Mouse (Mus musculus) intestine, postnatal 0 days (tissue): ENCODE data around the gene Nenf. TPM values are rescaled to one million over a fixed set of nuclear protein-coding genes. Genes with fewer than 3 reads are reported as not detected.

Experiments used
- ATAC-seq: fragments of 200-750 bp; cut with Nextera tagmentation; 2 replicates; pipeline ENCODE4 v1.8.0; 2017; ENCODE audit warnings: mild to moderate bottlenecking, moderate TSS enrichment, moderate library complexity
- H3K27ac ChIP-seq: fragments of 300-500 bp; sonication (generic); 2 replicates; pipeline ENCODE4 v1.5.1; 2014; ENCODE audit warnings: mild to moderate bottlenecking, low read depth, low read length, moderate library complexity
- H3K27me3 ChIP-seq: fragments of 300-500 bp; sonication (generic); replicated peaks from 2 replicates; pipeline ENCODE4 v1.6.1; 2014; ENCODE audit warnings: low read length, mixed read lengths; ENCODE audit not compliant: control insufficient read depth, insufficient read depth
- H3K36me3 ChIP-seq: fragments of 300-500 bp; sonication (generic); 2 replicates; pipeline ENCODE4 v1.6.1; 2014; ENCODE audit warnings: mild to moderate bottlenecking, moderate library complexity; ENCODE audit not compliant: control insufficient read depth, insufficient read depth
- H3K4me1 ChIP-seq: fragments of 300-500 bp; sonication (generic); replicated peaks from 2 replicates; pipeline ENCODE4 v1.6.1; 2014; ENCODE audit warnings: antibody characterized with exemption, low read length, mixed read lengths; ENCODE audit not compliant: control insufficient read depth, insufficient read depth
- H3K4me2 ChIP-seq: fragments of 300-500 bp; sonication (generic); replicated peaks from 2 replicates; pipeline ENCODE4 v1.6.1; 2014; ENCODE audit warnings: low read depth, mild to moderate bottlenecking, moderate library complexity
- H3K4me3 ChIP-seq: fragments of 300-500 bp; sonication (generic); 2 replicates; pipeline ENCODE4 v1.5.1; 2014; ENCODE audit warnings: low read depth, low read length
- H3K9ac ChIP-seq: fragments of 300-500 bp; sonication (generic); 2 replicates; pipeline ENCODE4 v1.6.1; 2014; ENCODE audit warnings: mild to moderate bottlenecking, low read depth, low read length
- H3K9me3 ChIP-seq: fragments of 300-500 bp; sonication (generic); 2 replicates; pipeline ENCODE4 v1.6.1; 2016; ENCODE audit warnings: mixed run types; ENCODE audit not compliant: control insufficient read depth
- CTCF ChIP-seq: sonication (generic); IDR thresholded peaks from 2 replicates; pipeline ENCODE4 v1.5.1; 2016; ENCODE audit warnings: low read depth, mild to moderate bottlenecking, control low read depth, antibody characterized with exemption, moderate library complexity
- WGBS: fragments of 180-500 bp; shearing (Covaris S2); extraction: QIAGEN DNeasy Blood & Tissue Kit; methylation state at CpG from one replicate; pipeline ENCODE4 v1.1.7; 2014; 5-methylcytosine and 5-hydroxymethylcytosine counted together
- polyA plus RNA-seq: library from polyadenylated mRNA; unstranded; fragments of >200 nt; fragmentation: Nextera tagmentation; extraction: Ambion mirVana; gene quantifications from 2 replicates; pipeline ENCODE4 v1.2.1, GENCODE M21; 2015

The Nenf gene
- polyA plus RNA-seq, 1 experiment from 2014 or later = 174 TPM

GRCm38 (mm10) chr1:191352786-191353488 lies 34.9 kb upstream of the Nenf start:
- no peaks in the 10 kb centered on the region for H3K9me3 ChIP-seq
- H3K4me2 ChIP-seq = no peak overlapping the region
- H3K36me3 ChIP-seq = peaks cover 69% of the 10 kb centered on the region
- H3K27ac ChIP-seq = no peak overlapping the region; the same call in 1 of the 2 replicates
- ATAC-seq = no peak
- H3K27me3 ChIP-seq = no peaks in the 10 kb centered on the region
- 49% methylated on average over 14 of the region's 14 CpGs for WGBS
- no peak overlapping the region for H3K9ac ChIP-seq
- no peak overlapping the region for H3K4me3 ChIP-seq
- TF ChIP-seq CTCF = peak; percentile 68
- H3K4me1 ChIP-seq = no peaks in the 10 kb centered on the region

GRCm38 (mm10) chr1:191350355-191350754 lies 32.4 kb upstream of the Nenf start:
- H3K4me1 ChIP-seq = no peaks in the 10 kb centered on the region
- H3K27me3 ChIP-seq = no peaks in the 10 kb centered on the region
- H3K4me2 ChIP-seq = no peak overlapping the region
- H3K27ac ChIP-seq = no peak overlapping the region
- no peak for TF ChIP-seq CTCF
- H3K9ac ChIP-seq = no peak overlapping the region
- WGBS = 95% methylated on average over 5 of the region's 5 CpGs
- H3K36me3 ChIP-seq = peaks cover 64% of the 10 kb centered on the region
- no peak overlapping the region for H3K4me3 ChIP-seq
- ATAC-seq = no peak
- no peaks in the 10 kb centered on the region for H3K9me3 ChIP-seq

- Histone ChIP-seq H3K27ac (no peak overlapping the region), H3K4me2 (no peak overlapping the region), H3K36me3 (peaks cover 67% of the 10 kb centered on the region), H3K4me3 (no peak overlapping the region), H3K27me3 (no peaks in the 10 kb centered on the region), H3K4me1 (no peaks in the 10 kb centered on the region), H3K9me3 (no peaks in the 10 kb centered on the region), H3K9ac (no peak overlapping the region)
- no peak for ATAC-seq
- TF ChIP-seq CTCF = no peak
- WGBS = 83% methylated on average over 23 of the region's 23 CpGs
Observed at GRCm38 (mm10) chr1:191349486-191350037, 31.6 kb upstream of the Nenf start.

- ATAC-seq = no peak
- no peak overlapping the region for H3K9ac ChIP-seq
- TF ChIP-seq CTCF = no peak
- no peaks in the 10 kb centered on the region for H3K4me1 ChIP-seq
- H3K36me3 ChIP-seq = peaks cover 68% of the 10 kb centered on the region
- H3K4me3 ChIP-seq = no peak overlapping the region
- no peak overlapping the region for H3K4me2 ChIP-seq
- 42% methylated on average over 5 of the region's 5 CpGs for WGBS
- no peaks in the 10 kb centered on the region for H3K9me3 ChIP-seq
- H3K27me3 ChIP-seq = no peaks in the 10 kb centered on the region
- no peak overlapping the region for H3K27ac ChIP-seq
Observed at GRCm38 (mm10) chr1:191348996-191349395, 31.0 kb upstream of the Nenf start.

- no peaks in the 10 kb centered on the region for H3K27me3 ChIP-seq
- 78% methylated on average over 2 of the region's 2 CpGs for WGBS
- no peak overlapping the region for H3K4me3 ChIP-seq
- H3K4me2 ChIP-seq = no peak overlapping the region
- no peak overlapping the region for H3K9ac ChIP-seq
- no peak for TF ChIP-seq CTCF
- no peak for ATAC-seq
- peaks cover 68% of the 10 kb centered on the region for H3K36me3 ChIP-seq
- H3K27ac ChIP-seq = no peak overlapping the region
- H3K4me1 ChIP-seq = no peaks in the 10 kb centered on the region
- H3K9me3 ChIP-seq = no peaks in the 10 kb centered on the region
Observed at GRCm38 (mm10) chr1:191348592-191348991, 30.6 kb upstream of the Nenf start.

- ATAC-seq = no peak
- 95% methylated on average over 8 of the region's 8 CpGs for WGBS
- TF ChIP-seq CTCF = no peak
- no peak overlapping the region for H3K4me2 ChIP-seq
- H3K9ac ChIP-seq = no peak overlapping the region
- no peaks in the 10 kb centered on the region for H3K4me1 ChIP-seq
- no peak overlapping the region for H3K27ac ChIP-seq
- peaks cover 72% of the 10 kb centered on the region for H3K36me3 ChIP-seq
- H3K27me3 ChIP-seq = no peaks in the 10 kb centered on the region
- H3K9me3 ChIP-seq = no peaks in the 10 kb centered on the region
- no peak overlapping the region for H3K4me3 ChIP-seq
Observed at GRCm38 (mm10) chr1:191347602-191348001, 29.6 kb upstream of the Nenf start.
